Mouse (Mus musculus): ENCODE measurements around the gene Ddx49.

DNA sequence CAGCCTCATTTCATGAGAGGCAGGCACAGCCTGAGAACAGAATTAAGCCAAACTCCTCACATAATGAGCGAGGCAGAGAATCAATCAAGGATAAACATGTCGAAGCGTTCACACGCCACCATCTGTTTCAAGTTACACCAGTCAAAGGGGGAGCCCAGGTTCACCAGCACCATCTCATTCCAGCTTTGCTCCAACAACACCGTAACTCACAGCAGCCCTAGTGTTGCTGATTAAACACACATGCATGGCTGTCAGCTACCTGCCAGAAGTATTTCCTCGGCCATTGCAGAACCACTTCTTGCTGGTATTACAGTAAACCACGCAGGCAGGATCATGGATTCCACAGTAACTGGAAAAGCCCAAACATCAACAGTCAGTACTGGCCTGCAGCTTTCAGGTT is 40.8 kb upstream of the Ddx49 start:
- TF ChIP-seq CHD2 (IDR thresholded peaks at IDR 0.05; ENCODE audit: low read length) (no peak), POLR2A (IDR thresholded peaks at IDR 0.05; ENCODE audit: low read depth, low read length) (no peak), TBP (conservative IDR thresholded peaks at IDR 0.05; ENCODE audit: low read depth, low read length) (no peak), EP300 (IDR thresholded peaks at IDR 0.05; ENCODE audit: low read length) (no peak), ZC3H11A (IDR thresholded peaks at IDR 0.05; ENCODE audit: low read depth, low read length) (no peak), CTCF (conservative IDR thresholded peaks at IDR 0.05 in 1 of 2, IDR thresholded peaks at IDR 0.05 in 1 of 2; ENCODE audit: low read depth in 2 of 2, low read length in 2 of 2) (no peak), RAD21 (IDR thresholded peaks at IDR 0.05; ENCODE audit: low read depth, low read length) (no peak)
